14 mouse cellular contexts compared by ENCODE assay signal in genomic region chr17:6886445-6886844, GRCm38 (mm10).
"Had no signal": no experiment of that assay in that cellular context is flagged by ENCODE, and none has a peak within 500 bp of the region (broad histone marks: within the 10 kb centered on the region; RNA-seq: fewer than 3 reads in every experiment).

No protein-coding gene starts in this region.

- H3K4me2 ChIP-seq: limb, embryonic 12.5 days; liver, embryonic 13.5 days; lung, embryonic 15.5 days; midbrain, embryonic 12.5 days; neural tube, embryonic 15.5 days had no signal

- H3K4me3 ChIP-seq: limb, embryonic 12.5 days; liver, embryonic 13.5 days; lung, embryonic 15.5 days; midbrain, embryonic 12.5 days; neural tube, embryonic 15.5 days had no signal

- H3K4me1 ChIP-seq: limb, embryonic 12.5 days; liver, embryonic 13.5 days; lung, embryonic 15.5 days; neural tube, embryonic 15.5 days had no signal

- H3K27me3 ChIP-seq: limb, embryonic 12.5 days; liver, embryonic 13.5 days; lung, embryonic 15.5 days; midbrain, embryonic 12.5 days; neural tube, embryonic 15.5 days had no signal

- H3K36me3 ChIP-seq: limb, embryonic 12.5 days; liver, embryonic 13.5 days; lung, embryonic 15.5 days; midbrain, embryonic 12.5 days; neural tube, embryonic 15.5 days had no signal

- ATAC-seq: intestine, postnatal 0 days; liver, postnatal 0 days had no signal

- DNase-seq: kidney, adult 8-10 months; kidney, postnatal 36 days; liver; liver, embryonic 13.5 days; liver, postnatal 0 days; lung, postnatal 36 days; right cerebral cortex, adult 18-20 months; right cerebral cortex, postnatal 25 days had no signal

- H3K9ac ChIP-seq: limb, embryonic 12.5 days; liver, embryonic 13.5 days; liver, postnatal 0 days; lung, embryonic 15.5 days; midbrain, embryonic 12.5 days; neural tube, embryonic 15.5 days had no signal

- H3K9me3 ChIP-seq: limb, embryonic 12.5 days; liver, embryonic 13.5 days; lung, embryonic 15.5 days; midbrain, embryonic 12.5 days; neural tube, embryonic 15.5 days had no signal

- H3K27ac ChIP-seq: kidney, postnatal 0 days; limb, embryonic 12.5 days; liver, embryonic 13.5 days; lung, embryonic 15.5 days; midbrain, embryonic 12.5 days; neural tube, embryonic 15.5 days had no signal
